Mouse (Mus musculus) stomach, postnatal 0 days (tissue): ENCODE measurements at regions not wholly inside any gene's neighbourhood (a gene's known extent, or its start where the extent isn't known, plus 50 kb on each side); places are given as distances from the start of the nearest gene placed in this dataset.

ENCODE experiments used
- ATAC-seq: fragments of 200-750 bp; cut with Nextera tagmentation; 2 replicates; pipeline ENCODE4 v1.8.0; 2017; ENCODE audit not compliant: low FRiP score, low TSS enrichment
- DNase-seq: peaks from one replicate; pipeline ENCODE4 v3.0.0-alpha.2; 2016; ENCODE audit warnings: low spot score
- H3K27ac ChIP-seq: fragments of 300-500 bp; sonication (generic); replicated peaks from 2 replicates; pipeline ENCODE4 v1.5.1; 2014; ENCODE audit warnings: mild to moderate bottlenecking, control low read depth
- H3K27me3 ChIP-seq: fragments of 300-500 bp; sonication (generic); 2 replicates; pipeline ENCODE4 v1.6.1; 2014; ENCODE audit warnings: low read length; ENCODE audit not compliant: control insufficient read depth, insufficient read depth
- H3K36me3 ChIP-seq: fragments of 300-500 bp; sonication (generic); 2 replicates; pipeline ENCODE4 v1.6.1; 2014; ENCODE audit warnings: low read length, mixed read lengths; ENCODE audit not compliant: control insufficient read depth, insufficient read depth
- H3K4me1 ChIP-seq: fragments of 300-500 bp; sonication (generic); replicated peaks from 2 replicates; pipeline ENCODE4 v1.6.1; 2014; ENCODE audit warnings: antibody characterized with exemption; ENCODE audit not compliant: control insufficient read depth, insufficient read depth
- H3K4me2 ChIP-seq: fragments of 300-500 bp; sonication (generic); replicated peaks from 2 replicates; pipeline ENCODE4 v1.6.1; 2014; ENCODE audit warnings: low read depth, mild to moderate bottlenecking, control low read depth, moderate library complexity
- H3K4me3 ChIP-seq: fragments of 300-500 bp; sonication (generic); 2 replicates; pipeline ENCODE4 v1.5.1; 2014; ENCODE audit warnings: low read depth, low read length, control low read depth
- H3K9ac ChIP-seq: fragments of 300-500 bp; sonication (generic); 2 replicates; pipeline ENCODE4 v1.6.1; 2014; ENCODE audit warnings: mild to moderate bottlenecking, low read length, control low read depth, mixed read lengths
- H3K9me3 ChIP-seq: fragments of 300-500 bp; sonication (generic); 2 replicates; pipeline ENCODE4 v1.6.1; 2016; ENCODE audit warnings: low read length; ENCODE audit not compliant: control insufficient read depth
- CTCF ChIP-seq: IDR thresholded peaks from 2 replicates; pipeline ENCODE4 v1.5.1; 2016; ENCODE audit warnings: antibody characterized with exemption, low read depth, mild to moderate bottlenecking, moderate library complexity
- EP300 ChIP-seq: optimal IDR thresholded peaks from 2 replicates; pipeline ENCODE3; 2016; ENCODE audit warnings: antibody characterized with exemption
- WGBS: fragments of 180-500 bp; shearing (Covaris S2); extraction: QIAGEN DNeasy Blood & Tissue Kit; methylation state at CpG from one replicate; pipeline ENCODE4 v1.1.7; 2014; 5-methylcytosine and 5-hydroxymethylcytosine counted together

DNA sequence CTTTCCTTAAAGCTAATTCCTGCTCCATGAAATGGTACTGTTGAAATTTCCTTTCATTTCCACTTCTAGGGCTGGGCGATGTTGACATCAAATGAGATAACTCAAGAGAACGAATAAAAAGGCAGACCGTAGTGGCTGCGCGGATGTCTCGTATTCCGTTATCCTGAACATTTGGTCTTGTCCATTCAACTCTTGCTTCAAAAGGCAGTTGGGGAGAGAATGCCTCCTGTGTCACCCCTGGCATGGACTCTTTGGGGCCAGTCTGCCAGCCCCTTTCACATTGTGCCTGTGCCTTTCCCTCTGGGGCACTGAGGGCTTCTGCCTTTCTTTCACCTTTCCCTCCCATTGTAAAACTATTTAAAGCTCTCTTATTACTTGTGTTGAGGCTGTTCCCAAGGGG is 152.0 kb upstream of the Lrfn2 start:
- ATAC-seq (no peak), DNase-seq (no peak)
- TF ChIP-seq EP300 (no peak), CTCF (no peak)
- Histone ChIP-seq H3K4me2 (no peak overlapping the region), H3K4me1 (no peaks in the 10 kb centered on the region), H3K9me3 (no peaks in the 10 kb centered on the region), H3K27me3 (no peaks in the 10 kb centered on the region), H3K27ac (no peak overlapping the region), H3K9ac (no peak overlapping the region), H3K4me3 (no peak overlapping the region), H3K36me3 (no peaks in the 10 kb centered on the region)
- WGBS: 92% methylated on average over 7 of the region's 7 CpGs

DNA sequence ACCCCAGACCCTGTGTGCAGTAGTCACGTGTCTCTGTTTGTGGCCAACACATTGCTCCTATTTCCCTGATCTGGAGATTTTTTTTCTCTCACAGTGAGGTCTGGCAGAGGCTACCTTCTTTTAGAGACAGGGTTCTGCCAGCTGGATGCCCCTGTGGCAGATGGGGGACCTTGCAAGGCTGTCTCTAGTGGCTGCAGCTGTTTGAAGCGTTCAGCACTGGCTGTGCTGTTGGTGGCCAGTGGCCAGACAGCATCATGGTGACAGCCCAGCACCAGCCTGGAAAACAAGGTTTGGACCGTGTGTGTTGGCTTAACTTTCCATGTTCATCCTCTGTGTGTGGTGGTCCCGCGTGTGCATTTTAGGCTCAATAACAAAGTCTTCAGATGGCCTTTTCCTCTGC is 147.8 kb upstream of the Lrfn2 start:
- H3K27ac ChIP-seq: no peak overlapping the region
- H3K9me3 ChIP-seq: no peaks in the 10 kb centered on the region
- DNase-seq (no peak), ATAC-seq (no peak)
- no peaks in the 10 kb centered on the region for H3K36me3 ChIP-seq
- no peak overlapping the region for H3K4me3 ChIP-seq
- no peak overlapping the region for H3K9ac ChIP-seq
- no peak overlapping the region for H3K4me2 ChIP-seq
- H3K4me1 ChIP-seq: no peaks in the 10 kb centered on the region
- TF ChIP-seq EP300: no peak
- no peak for TF ChIP-seq CTCF
- no peaks in the 10 kb centered on the region for H3K27me3 ChIP-seq
- WGBS: 69% methylated on average over 5 of the region's 5 CpGs

DNA sequence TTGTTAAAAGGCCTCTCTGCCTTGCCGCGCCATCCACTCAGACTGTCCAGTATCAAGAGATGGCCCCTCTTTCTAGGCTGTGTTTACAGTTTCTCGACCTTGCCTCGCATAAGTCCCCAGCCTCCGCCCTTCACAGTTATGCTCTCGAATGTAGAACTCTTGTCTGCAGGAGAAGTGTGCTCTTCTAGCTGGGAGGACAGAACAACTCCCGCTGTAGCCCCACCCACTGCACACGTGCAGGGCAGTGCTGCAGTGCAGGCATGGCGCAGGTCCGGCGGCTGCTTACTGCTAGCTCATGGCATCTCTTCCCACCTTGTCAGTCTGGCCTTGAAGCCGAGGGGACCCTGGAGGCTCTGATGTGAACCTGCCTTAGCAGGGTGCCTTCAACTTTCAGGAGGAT is 145.7 kb upstream of the Lrfn2 start:
- Histone ChIP-seq H3K4me3 (no peak overlapping the region), H3K4me1 (no peaks in the 10 kb centered on the region), H3K36me3 (no peaks in the 10 kb centered on the region), H3K27me3 (no peaks in the 10 kb centered on the region), H3K9ac (no peak overlapping the region), H3K27ac (no peak overlapping the region), H3K4me2 (no peak overlapping the region), H3K9me3 (no peaks in the 10 kb centered on the region)
- ATAC-seq (no peak), DNase-seq (no peak)
- TF ChIP-seq EP300: no peak
- TF ChIP-seq CTCF: no peak
- WGBS: 65% methylated on average over 12 of the region's 12 CpGs

DNA sequence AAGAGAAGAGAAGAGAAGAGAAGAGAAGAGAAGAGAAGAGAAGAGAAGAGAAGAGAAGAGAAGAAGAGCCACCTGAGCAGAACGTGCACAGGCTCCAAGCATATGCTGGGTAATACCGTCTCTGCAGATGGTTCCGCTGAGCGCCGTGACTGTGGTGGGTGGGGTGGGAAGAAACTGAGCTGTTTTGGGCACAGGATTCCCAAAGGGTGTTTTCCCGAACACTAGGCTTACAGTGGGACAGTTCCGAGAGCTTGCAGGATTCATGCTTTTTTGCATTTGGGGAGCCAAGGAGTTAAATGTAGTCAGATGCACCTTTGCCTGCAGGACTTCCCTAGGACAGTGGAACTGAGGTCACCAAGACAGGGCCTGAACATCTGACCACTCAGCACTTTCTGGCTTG is 142.3 kb upstream of the Lrfn2 start:
- DNase-seq (no peak), ATAC-seq (no peak)
- H3K9me3 ChIP-seq: no peaks in the 10 kb centered on the region
- H3K36me3 ChIP-seq: no peaks in the 10 kb centered on the region
- H3K27me3 ChIP-seq: no peaks in the 10 kb centered on the region
- H3K4me1 ChIP-seq: no peaks in the 10 kb centered on the region
- no peak overlapping the region for H3K9ac ChIP-seq
- H3K4me3 ChIP-seq: no peak overlapping the region
- no peak overlapping the region for H3K4me2 ChIP-seq
- 92% methylated on average over 7 of the region's 7 CpGs for WGBS
- no peak for TF ChIP-seq CTCF
- TF ChIP-seq EP300: no peak
- H3K27ac ChIP-seq: no peak overlapping the region

- no peak for ATAC-seq
- no peak overlapping the region for H3K4me3 ChIP-seq
- H3K27ac ChIP-seq: no peak overlapping the region
- no peak for DNase-seq
- no peak overlapping the region for H3K9ac ChIP-seq
- no peaks in the 10 kb centered on the region for H3K9me3 ChIP-seq
- WGBS: 85% methylated on average over 6 of the region's 6 CpGs
- TF ChIP-seq EP300 (no peak), CTCF (no peak)
- H3K4me1 ChIP-seq: no peaks in the 10 kb centered on the region
- H3K27me3 ChIP-seq: no peaks in the 10 kb centered on the region
- no peaks in the 10 kb centered on the region for H3K36me3 ChIP-seq
- H3K4me2 ChIP-seq: no peak overlapping the region
Observed at GRCm38 (mm10) chr17:48790526-48790925, 141.7 kb upstream of the Lrfn2 start.

- Histone ChIP-seq H3K9ac (no peak overlapping the region), H3K27me3 (no peaks in the 10 kb centered on the region), H3K4me2 (no peak overlapping the region), H3K4me1 (no peaks in the 10 kb centered on the region), H3K4me3 (no peak overlapping the region), H3K9me3 (no peaks in the 10 kb centered on the region), H3K36me3 (no peaks in the 10 kb centered on the region), H3K27ac (no peak overlapping the region)
- ATAC-seq: no peak
- 70% methylated on average over 5 of the region's 5 CpGs for WGBS
- no peak for DNase-seq
- TF ChIP-seq CTCF: no peak
- no peak for TF ChIP-seq EP300
Observed at GRCm38 (mm10) chr17:48792954-48793353, 139.2 kb upstream of the Lrfn2 start.
